Mouse (Mus musculus) neural tube, embryonic 14.5 days (tissue): ENCODE results near the gene Mark3. TPM values are rescaled to one million over a fixed set of nuclear protein-coding genes. Genes with fewer than 3 reads are reported as not detected.

Source experiments
- ATAC-seq: fragments of 200-750 bp; cut with Nextera tagmentation; 2 replicates; pipeline ENCODE4 v1.8.0; 2017; ENCODE audit warnings: low read depth, mild to moderate bottlenecking, moderate TSS enrichment, moderate library complexity
- H3K27ac ChIP-seq: fragments of 300-500 bp; sonication (generic); 2 replicates; pipeline ENCODE4 v1.5.1; 2014; ENCODE audit warnings: low read depth, mild to moderate bottlenecking, control low read depth, low read length, moderate library complexity, mixed read lengths
- H3K27me3 ChIP-seq: fragments of 300-500 bp; sonication (generic); 2 replicates; pipeline ENCODE4 v1.6.1; 2014; ENCODE audit warnings: low read length; ENCODE audit not compliant: control insufficient read depth, insufficient read depth
- H3K36me3 ChIP-seq: fragments of 300-500 bp; sonication (generic); 2 replicates; pipeline ENCODE4 v1.6.1; 2014; ENCODE audit warnings: low read length, mixed read lengths; ENCODE audit not compliant: control insufficient read depth, insufficient read depth
- H3K4me1 ChIP-seq: fragments of 300-500 bp; sonication (generic); 2 replicates; pipeline ENCODE4 v1.6.1; 2014; ENCODE audit warnings: low read length; ENCODE audit not compliant: control insufficient read depth, insufficient read depth
- H3K4me2 ChIP-seq: fragments of 300-500 bp; sonication (generic); 2 replicates; pipeline ENCODE4 v1.6.1; 2014; ENCODE audit warnings: mild to moderate bottlenecking, low read depth, low read length, control low read depth
- H3K4me3 ChIP-seq: fragments of 300-500 bp; sonication (generic); 2 replicates; pipeline ENCODE4 v1.5.1; 2014; ENCODE audit warnings: low read depth, low read length, control low read depth, mixed read lengths
- H3K9ac ChIP-seq: fragments of 300-500 bp; sonication (generic); replicated peaks from 2 replicates; pipeline ENCODE4 v1.6.1; 2014; ENCODE audit warnings: low read depth, mild to moderate bottlenecking, control low read depth, low read length, mixed read lengths
- H3K9me3 ChIP-seq: fragments of 300-500 bp; sonication (generic); 2 replicates; pipeline ENCODE4 v1.6.1; 2016; ENCODE audit warnings: low read length; ENCODE audit not compliant: control insufficient read depth
- WGBS: fragments of 180-500 bp; shearing (Covaris S2); extraction: QIAGEN DNeasy Blood & Tissue Kit; methylation state at CpG from one replicate; pipeline ENCODE4 v1.1.7; 2014; 5-methylcytosine and 5-hydroxymethylcytosine counted together
- polyA plus RNA-seq: library from polyadenylated mRNA; unstranded; fragments of >200 nt; fragmentation: Nextera tagmentation; extraction: Ambion mirVana; gene quantifications from 2 replicates; pipeline ENCODE4 v1.2.1, GENCODE M21; 2014

The Mark3 gene
- polyA plus RNA-seq, 1 experiment from 2014 or later = 78.1 TPM

- 15% methylated on average over 18 of the region's 18 CpGs for WGBS
- peak overlapping the region; percentile 25; the same call in 1 of the 2 replicates for H3K4me2 ChIP-seq
- no peaks in the 10 kb centered on the region for H3K27me3 ChIP-seq
- H3K4me3 ChIP-seq = no peak overlapping the region
- H3K9ac ChIP-seq = 0 out of 2 replicates have a peak overlapping the region, but pooled peaks have one; percentile 22
- peaks cover 42% of the 10 kb centered on the region for H3K4me1 ChIP-seq
- H3K27ac ChIP-seq = peak overlapping the region; percentile 87
- no peaks in the 10 kb centered on the region for H3K36me3 ChIP-seq
- peak; percentile 79 for ATAC-seq
- no peaks in the 10 kb centered on the region for H3K9me3 ChIP-seq
Observed at GRCm38 (mm10) chr12:111693341-111694270, 119.3 kb downstream of the Mark3 start.

- H3K27me3 ChIP-seq = no peaks in the 10 kb centered on the region
- peak overlapping the region; percentile 25; the same call in 1 of the 2 replicates for H3K4me2 ChIP-seq
- H3K9me3 ChIP-seq = no peaks in the 10 kb centered on the region
- H3K4me1 ChIP-seq = peaks cover 42% of the 10 kb centered on the region
- 0 out of 2 replicates have a peak overlapping the region, but pooled peaks have one; percentile 22 for H3K9ac ChIP-seq
- ATAC-seq = peak; percentile 47
- no peaks in the 10 kb centered on the region for H3K36me3 ChIP-seq
- no peak overlapping the region for H3K4me3 ChIP-seq
- 3% methylated on average over 12 of the region's 12 CpGs for WGBS
- H3K27ac ChIP-seq = peak overlapping the region; percentile 87
Observed at GRCm38 (mm10) chr12:111694271-111694781, 120.0 kb downstream of the Mark3 start.

- Histone ChIP-seq H3K4me1 (peaks cover 42% of the 10 kb centered on the region), H3K4me2 (0 out of 2 replicates have a peak overlapping the region, but pooled peaks have one; percentile 25), H3K9ac (no peak overlapping the region), H3K36me3 (no peaks in the 10 kb centered on the region), H3K27me3 (no peaks in the 10 kb centered on the region), H3K27ac (peak overlapping the region; percentile 87), H3K4me3 (no peak overlapping the region), H3K9me3 (no peaks in the 10 kb centered on the region)
- WGBS = 31% methylated on average over 13 of the region's 13 CpGs
- peak; percentile 55 for ATAC-seq
Observed at GRCm38 (mm10) chr12:111694880-111695804, 120.8 kb downstream of the Mark3 start.

GRCm38 (mm10) chr12:111696239-111696638, 121.9 kb downstream of the Mark3 start:
- 23% methylated on average over 6 of the region's 6 CpGs for WGBS
- peaks cover 42% of the 10 kb centered on the region for H3K4me1 ChIP-seq
- H3K9me3 ChIP-seq = no peaks in the 10 kb centered on the region
- H3K4me3 ChIP-seq = no peak overlapping the region
- no peaks in the 10 kb centered on the region for H3K27me3 ChIP-seq
- H3K27ac ChIP-seq = peak overlapping the region; percentile 87
- no peaks in the 10 kb centered on the region for H3K36me3 ChIP-seq
- H3K4me2 ChIP-seq = no peak overlapping the region
- H3K9ac ChIP-seq = no peak overlapping the region
- no peak for ATAC-seq

- Histone ChIP-seq H3K9ac (no peak overlapping the region), H3K9me3 (no peaks in the 10 kb centered on the region), H3K36me3 (no peaks in the 10 kb centered on the region), H3K27me3 (no peaks in the 10 kb centered on the region), H3K4me1 (peaks cover 35% of the 10 kb centered on the region), H3K4me3 (no peak overlapping the region), H3K27ac (no peak overlapping the region), H3K4me2 (no peak overlapping the region)
- WGBS = 71% methylated on average over 4 of the region's 4 CpGs
- no peak for ATAC-seq
Observed at GRCm38 (mm10) chr12:111697708-111698107, 123.4 kb downstream of the Mark3 start.

- H3K27me3 ChIP-seq = no peaks in the 10 kb centered on the region
- no peak overlapping the region for H3K4me2 ChIP-seq
- H3K36me3 ChIP-seq = no peaks in the 10 kb centered on the region
- WGBS = 61% methylated on average over 6 of the region's 6 CpGs
- no peak for ATAC-seq
- H3K4me3 ChIP-seq = no peak overlapping the region
- no peak overlapping the region for H3K9ac ChIP-seq
- no peak overlapping the region for H3K27ac ChIP-seq
- no peaks in the 10 kb centered on the region for H3K9me3 ChIP-seq
- H3K4me1 ChIP-seq = peaks cover 28% of the 10 kb centered on the region
Observed at GRCm38 (mm10) chr12:111698346-111698913, 124.1 kb downstream of the Mark3 start.

GRCm38 (mm10) chr12:111699542-111699941, 125.2 kb downstream of the Mark3 start:
- Histone ChIP-seq H3K4me1 (peaks cover 19% of the 10 kb centered on the region), H3K4me3 (no peak overlapping the region), H3K9ac (no peak overlapping the region), H3K27ac (no peak overlapping the region), H3K36me3 (no peaks in the 10 kb centered on the region), H3K9me3 (no peaks in the 10 kb centered on the region), H3K27me3 (no peaks in the 10 kb centered on the region), H3K4me2 (no peak overlapping the region)
- ATAC-seq = no peak
- 90% methylated on average over 4 of the region's 4 CpGs for WGBS

GRCm38 (mm10) chr12:111700920-111701458, 126.7 kb downstream of the Mark3 start:
- no peak overlapping the region for H3K4me3 ChIP-seq
- peaks cover 8% of the 10 kb centered on the region for H3K4me1 ChIP-seq
- H3K36me3 ChIP-seq = no peaks in the 10 kb centered on the region
- ATAC-seq = no peak
- 69% methylated on average over 9 of the region's 9 CpGs for WGBS
- H3K4me2 ChIP-seq = no peak overlapping the region
- H3K9me3 ChIP-seq = no peaks in the 10 kb centered on the region
- H3K27me3 ChIP-seq = no peaks in the 10 kb centered on the region
- no peak overlapping the region for H3K9ac ChIP-seq
- H3K27ac ChIP-seq = no peak overlapping the region
